Mouse (Mus musculus): ENCODE data around the gene Meis2. TPM values are rescaled to one million over a fixed set of nuclear protein-coding genes. Genes with fewer than 3 reads are reported as not detected.

Meis2 gene
- polyA plus RNA-seq, 1 experiment from 2014 or later: 1.6 TPM

DNA sequence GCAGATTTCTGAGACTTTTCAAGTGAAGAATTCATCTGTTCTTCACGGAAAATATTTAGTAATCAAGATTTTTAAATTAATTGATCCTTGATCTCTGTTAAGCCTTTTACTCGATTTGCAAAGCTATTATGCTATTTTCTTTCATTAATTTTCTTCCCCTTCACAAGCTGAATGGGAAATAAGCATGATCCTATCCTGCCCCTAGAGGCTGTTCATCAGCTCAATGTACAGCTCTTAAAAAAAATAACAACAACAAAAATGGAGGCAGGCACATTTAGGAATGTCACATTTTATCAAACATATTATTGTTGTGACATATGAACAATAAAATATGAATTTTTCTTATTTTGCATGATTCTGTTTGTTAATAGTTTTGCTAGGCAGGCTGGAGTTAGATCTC lies 103.5 kb downstream of the Meis2 start:
- no peak overlapping the region for H3K9ac ChIP-seq (ENCODE audit: low read depth, low read length)
- WGBS (ENCODE audit: insufficient replicate concordance): 50% methylated on average over 2 of the region's 2 CpGs
- H3K4me2 ChIP-seq (ENCODE audit: low read depth, low read length): no peak overlapping the region
- no peak overlapping the region for H3K27ac ChIP-seq (ENCODE audit: low read length)
- no peaks in the 10 kb centered on the region for H3K9me3 ChIP-seq (replicated peaks; ENCODE audit: control insufficient read depth, low read length)
- no peaks in the 10 kb centered on the region for H3K27me3 ChIP-seq (ENCODE audit: control insufficient read depth, insufficient read depth, low read depth, low read length)
- H3K4me3 ChIP-seq (ENCODE audit: low read depth, low read length): no peak overlapping the region
- ATAC-seq (ENCODE audit: low read depth): no peak
- no peaks in the 10 kb centered on the region for H3K4me1 ChIP-seq (ENCODE audit: control insufficient read depth, low read depth, low read length)
- H3K36me3 ChIP-seq (ENCODE audit: control insufficient read depth, insufficient read depth): no peaks in the 10 kb centered on the region

DNA sequence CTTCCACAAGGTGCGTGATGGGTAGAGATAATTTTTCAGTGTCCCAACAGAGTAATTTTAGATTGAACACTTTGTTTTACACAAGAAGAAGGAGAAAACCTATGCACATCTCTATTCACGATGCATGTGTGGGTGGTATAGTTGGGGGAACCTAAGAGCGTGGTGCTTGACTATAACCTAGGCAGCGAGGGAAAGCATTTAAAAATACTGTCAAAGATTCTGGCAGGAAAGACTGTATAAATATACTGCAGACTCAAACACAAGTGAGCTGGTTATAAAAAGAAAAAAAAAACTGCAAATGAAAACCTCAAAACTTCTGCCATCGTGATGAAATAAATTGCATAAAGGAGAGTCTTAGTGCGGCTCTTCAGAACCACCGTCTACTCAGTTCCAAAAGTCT lies 105.0 kb downstream of the Meis2 start:
- no peaks in the 10 kb centered on the region for H3K9me3 ChIP-seq (replicated peaks; ENCODE audit: control insufficient read depth, low read length)
- no peak overlapping the region for H3K27ac ChIP-seq (ENCODE audit: low read length)
- 81% methylated on average over 7 of the region's 7 CpGs for WGBS (ENCODE audit: insufficient replicate concordance)
- no peaks in the 10 kb centered on the region for H3K36me3 ChIP-seq (ENCODE audit: control insufficient read depth, insufficient read depth)
- H3K4me3 ChIP-seq (ENCODE audit: low read depth, low read length): no peak overlapping the region
- no peaks in the 10 kb centered on the region for H3K27me3 ChIP-seq (ENCODE audit: control insufficient read depth, insufficient read depth, low read depth, low read length)
- no peaks in the 10 kb centered on the region for H3K4me1 ChIP-seq (ENCODE audit: control insufficient read depth, low read depth, low read length)
- H3K9ac ChIP-seq (ENCODE audit: low read depth, low read length): no peak overlapping the region
- H3K4me2 ChIP-seq (ENCODE audit: low read depth, low read length): no peak overlapping the region
- no peak for ATAC-seq (ENCODE audit: low read depth)

DNA sequence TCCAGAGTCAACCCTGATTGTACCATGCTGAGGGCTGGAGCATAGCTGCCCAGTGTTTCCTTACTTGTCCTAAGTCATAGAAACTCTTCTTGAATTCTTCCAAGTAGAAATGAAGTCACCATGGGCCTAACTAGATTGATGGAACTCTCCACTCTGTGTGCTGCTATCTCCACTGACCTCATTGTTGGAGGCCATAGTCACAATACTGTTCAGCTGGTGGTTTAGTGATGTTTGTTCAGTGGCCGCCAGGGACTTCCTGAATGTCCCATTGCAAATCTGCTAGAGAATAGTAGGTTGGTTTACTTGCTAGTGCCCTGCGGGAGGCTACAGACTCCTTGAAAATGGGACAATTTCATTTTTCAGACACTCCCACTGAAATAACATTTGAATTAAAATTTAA lies 108.9 kb downstream of the Meis2 start:
- Histone ChIP-seq H3K9me3 (replicated peaks; ENCODE audit: control insufficient read depth, low read length) (no peaks in the 10 kb centered on the region), H3K36me3 (ENCODE audit: control insufficient read depth, insufficient read depth) (no peaks in the 10 kb centered on the region), H3K27me3 (ENCODE audit: control insufficient read depth, insufficient read depth, low read depth, low read length) (no peaks in the 10 kb centered on the region), H3K9ac (ENCODE audit: low read depth, low read length) (no peak overlapping the region), H3K4me1 (ENCODE audit: control insufficient read depth, low read depth, low read length) (no peaks in the 10 kb centered on the region), H3K4me3 (ENCODE audit: low read depth, low read length) (no peak overlapping the region), H3K27ac (ENCODE audit: low read length) (no peak overlapping the region), H3K4me2 (ENCODE audit: low read depth, low read length) (no peak overlapping the region)
- WGBS (ENCODE audit: insufficient replicate concordance): 34% methylated on average over 2 of the region's 2 CpGs
- no peak for ATAC-seq (ENCODE audit: low read depth)

DNA sequence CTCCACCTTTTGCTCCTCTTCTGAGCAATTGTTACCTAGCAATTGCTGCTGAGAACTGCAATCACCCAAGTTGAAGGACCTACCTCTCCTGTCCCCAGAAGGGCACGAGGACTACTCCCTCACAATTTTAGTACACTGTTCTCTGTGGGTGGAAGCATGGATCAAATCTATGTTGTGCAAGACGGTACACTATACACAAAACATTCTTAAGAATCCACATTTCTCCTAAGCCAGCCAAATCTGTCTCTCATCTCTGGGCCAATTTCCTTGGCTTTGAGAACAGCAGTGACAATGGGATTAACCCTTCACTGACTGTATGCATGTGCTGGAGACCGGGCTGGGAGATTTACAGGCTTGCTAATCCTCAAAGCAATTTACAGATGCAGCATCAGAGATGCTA lies 115.0 kb downstream of the Meis2 start:
- Histone ChIP-seq H3K36me3 (ENCODE audit: control insufficient read depth, insufficient read depth) (no peaks in the 10 kb centered on the region), H3K9ac (ENCODE audit: low read depth, low read length) (no peak overlapping the region), H3K4me2 (ENCODE audit: low read depth, low read length) (no peak overlapping the region), H3K4me3 (ENCODE audit: low read depth, low read length) (no peak overlapping the region), H3K9me3 (replicated peaks; ENCODE audit: control insufficient read depth, low read length) (no peaks in the 10 kb centered on the region), H3K27ac (ENCODE audit: low read length) (no peak overlapping the region), H3K27me3 (ENCODE audit: control insufficient read depth, insufficient read depth, low read depth, low read length) (no peaks in the 10 kb centered on the region), H3K4me1 (ENCODE audit: control insufficient read depth, low read depth, low read length) (no peaks in the 10 kb centered on the region)
- WGBS (ENCODE audit: insufficient replicate concordance): 56% methylated on average over 3 of the region's 3 CpGs
- no peak for ATAC-seq (ENCODE audit: low read depth)

DNA sequence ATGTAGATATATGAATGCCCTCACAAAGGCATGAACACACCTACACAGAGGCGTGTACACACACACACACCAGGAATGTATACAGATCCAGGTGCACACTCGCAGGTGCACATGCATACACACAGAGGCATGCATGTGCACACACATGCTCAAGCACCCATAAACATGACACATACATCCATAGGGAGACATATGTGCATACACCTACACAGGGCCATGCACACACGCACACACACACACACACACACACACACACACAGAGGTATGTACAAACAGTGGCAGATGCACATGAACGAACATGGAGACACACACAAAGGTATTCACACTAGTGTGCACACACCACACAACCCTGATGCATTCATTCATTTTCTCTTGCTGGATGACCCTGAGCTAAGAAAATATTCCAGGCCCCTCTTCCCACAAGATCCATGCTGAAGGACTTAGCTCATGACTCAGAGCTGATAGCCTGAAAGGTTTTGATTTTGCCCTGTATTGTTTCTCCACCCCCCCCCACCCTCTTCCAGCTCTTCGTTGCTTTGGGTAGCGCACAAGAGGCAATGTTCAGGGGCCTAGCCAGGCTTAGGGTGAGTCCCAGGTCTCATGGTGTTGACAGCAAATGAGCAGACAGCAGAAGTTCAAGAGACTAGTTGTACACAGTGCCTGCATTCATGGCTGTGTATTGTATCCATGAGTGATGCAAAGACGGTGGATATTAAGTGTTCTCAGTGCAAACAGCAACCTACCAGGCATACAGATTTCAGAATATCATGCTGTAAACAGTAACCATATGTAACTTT lies 116.8 kb downstream of the Meis2 start:
- H3K9me3 ChIP-seq (replicated peaks; ENCODE audit: control insufficient read depth, low read length): no peaks in the 10 kb centered on the region
- H3K9ac ChIP-seq (ENCODE audit: low read depth, low read length): no peak overlapping the region
- H3K4me2 ChIP-seq (ENCODE audit: low read depth, low read length): no peak overlapping the region
- H3K36me3 ChIP-seq (ENCODE audit: control insufficient read depth, insufficient read depth): no peaks in the 10 kb centered on the region
- WGBS (ENCODE audit: insufficient replicate concordance): 73% methylated on average over 7 of the region's 7 CpGs
- no peaks in the 10 kb centered on the region for H3K27me3 ChIP-seq (ENCODE audit: control insufficient read depth, insufficient read depth, low read depth, low read length)
- H3K27ac ChIP-seq (ENCODE audit: low read length): no peak overlapping the region
- ATAC-seq (ENCODE audit: low read depth): no peak
- H3K4me1 ChIP-seq (ENCODE audit: control insufficient read depth, low read depth, low read length): no peaks in the 10 kb centered on the region
- no peak overlapping the region for H3K4me3 ChIP-seq (ENCODE audit: low read depth, low read length)

DNA sequence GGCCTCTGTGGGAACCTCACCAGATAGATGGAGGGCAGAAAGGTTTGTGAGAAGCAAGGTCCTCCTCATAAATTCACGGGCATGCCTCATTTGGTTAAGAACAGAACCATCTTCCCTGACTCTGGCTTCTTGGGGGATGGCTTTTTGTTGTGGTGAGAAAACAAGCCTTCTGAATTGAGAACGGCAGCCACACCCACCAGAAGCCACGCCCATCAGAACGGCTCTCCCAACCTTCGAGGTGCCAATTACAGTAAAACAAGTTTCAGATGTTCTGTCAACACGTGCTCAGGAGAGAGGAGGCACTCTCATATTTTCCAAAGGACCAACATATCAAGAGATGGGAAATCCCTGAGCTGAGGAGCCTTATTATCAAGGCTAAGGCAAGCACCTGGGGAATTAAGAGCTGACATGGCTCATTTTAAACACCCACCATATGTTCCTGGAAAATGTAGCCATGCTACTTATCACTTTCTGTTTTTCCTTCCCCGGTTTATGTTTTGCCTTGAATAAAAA lies 117.9 kb downstream of the Meis2 start:
- H3K27me3 ChIP-seq (ENCODE audit: control insufficient read depth, insufficient read depth, low read depth, low read length): no peaks in the 10 kb centered on the region
- no peak for ATAC-seq (ENCODE audit: low read depth)
- H3K4me3 ChIP-seq (ENCODE audit: low read depth, low read length): no peak overlapping the region
- H3K4me1 ChIP-seq (ENCODE audit: control insufficient read depth, low read depth, low read length): no peaks in the 10 kb centered on the region
- H3K9ac ChIP-seq (ENCODE audit: low read depth, low read length): no peak overlapping the region
- no peaks in the 10 kb centered on the region for H3K9me3 ChIP-seq (replicated peaks; ENCODE audit: control insufficient read depth, low read length)
- no peaks in the 10 kb centered on the region for H3K36me3 ChIP-seq (ENCODE audit: control insufficient read depth, insufficient read depth)
- no peak overlapping the region for H3K4me2 ChIP-seq (ENCODE audit: low read depth, low read length)
- no peak overlapping the region for H3K27ac ChIP-seq (ENCODE audit: low read length)
- 22% methylated on average over 7 of the region's 7 CpGs for WGBS (ENCODE audit: insufficient replicate concordance)

DNA sequence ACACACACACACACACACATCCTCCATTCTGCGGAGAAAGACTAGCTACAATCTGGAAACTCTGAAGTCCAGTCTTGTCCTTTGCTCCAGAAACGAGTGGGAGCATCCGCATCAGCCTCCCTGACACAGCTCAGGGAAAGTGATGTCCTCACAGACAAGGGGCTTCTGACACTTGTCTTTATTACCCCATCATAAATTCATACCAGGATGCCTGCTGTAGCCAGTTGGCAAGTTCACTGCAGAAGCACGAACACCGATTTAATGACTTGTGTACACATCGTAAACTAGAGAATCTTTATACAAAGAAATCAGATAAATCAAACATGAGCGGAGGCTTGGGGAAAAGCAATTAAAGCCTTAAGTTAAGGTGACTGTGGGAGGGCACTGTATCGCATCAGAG lies 122.6 kb downstream of the Meis2 start:
- Histone ChIP-seq H3K27me3 (ENCODE audit: control insufficient read depth, insufficient read depth, low read depth, low read length) (no peaks in the 10 kb centered on the region), H3K9me3 (replicated peaks; ENCODE audit: control insufficient read depth, low read length) (no peaks in the 10 kb centered on the region), H3K4me3 (ENCODE audit: low read depth, low read length) (no peak overlapping the region), H3K9ac (ENCODE audit: low read depth, low read length) (no peak overlapping the region), H3K36me3 (ENCODE audit: control insufficient read depth, insufficient read depth) (no peaks in the 10 kb centered on the region), H3K4me1 (ENCODE audit: control insufficient read depth, low read depth, low read length) (no peaks in the 10 kb centered on the region), H3K27ac (ENCODE audit: low read length) (no peak overlapping the region), H3K4me2 (ENCODE audit: low read depth, low read length) (no peak overlapping the region)
- ATAC-seq (ENCODE audit: low read depth): no peak
- WGBS (ENCODE audit: insufficient replicate concordance): 71% methylated on average over 8 of the region's 8 CpGs

DNA sequence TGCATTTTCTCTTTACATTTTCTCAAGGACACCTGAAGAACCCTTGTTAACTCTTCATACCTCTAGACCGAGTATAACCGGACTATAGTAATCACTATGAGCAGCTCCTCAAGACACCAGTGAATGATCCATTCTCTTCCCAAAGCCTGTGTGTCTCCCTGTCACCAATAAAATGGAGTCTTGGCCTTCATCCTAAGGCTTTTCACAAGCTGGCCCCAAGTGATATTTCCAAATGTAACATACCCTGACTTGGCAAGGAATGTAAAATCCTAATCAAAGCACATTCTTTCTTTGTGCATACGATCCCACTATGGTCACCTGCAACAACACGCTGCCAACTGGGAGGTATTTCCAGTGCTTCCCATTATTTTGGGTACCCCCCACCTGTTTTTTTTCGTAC lies 125.8 kb downstream of the Meis2 start:
- H3K4me3 ChIP-seq (ENCODE audit: low read depth, low read length): no peak overlapping the region
- H3K36me3 ChIP-seq (ENCODE audit: control insufficient read depth, insufficient read depth): no peaks in the 10 kb centered on the region
- no peaks in the 10 kb centered on the region for H3K27me3 ChIP-seq (ENCODE audit: control insufficient read depth, insufficient read depth, low read depth, low read length)
- no peak for ATAC-seq (ENCODE audit: low read depth)
- H3K4me1 ChIP-seq (ENCODE audit: control insufficient read depth, low read depth, low read length): no peaks in the 10 kb centered on the region
- WGBS (ENCODE audit: insufficient replicate concordance): 78% methylated on average over 5 of the region's 5 CpGs
- H3K4me2 ChIP-seq (ENCODE audit: low read depth, low read length): no peak overlapping the region
- no peak overlapping the region for H3K9ac ChIP-seq (ENCODE audit: low read depth, low read length)
- H3K9me3 ChIP-seq (replicated peaks; ENCODE audit: control insufficient read depth, low read length): no peaks in the 10 kb centered on the region
- no peak overlapping the region for H3K27ac ChIP-seq (ENCODE audit: low read length)

DNA sequence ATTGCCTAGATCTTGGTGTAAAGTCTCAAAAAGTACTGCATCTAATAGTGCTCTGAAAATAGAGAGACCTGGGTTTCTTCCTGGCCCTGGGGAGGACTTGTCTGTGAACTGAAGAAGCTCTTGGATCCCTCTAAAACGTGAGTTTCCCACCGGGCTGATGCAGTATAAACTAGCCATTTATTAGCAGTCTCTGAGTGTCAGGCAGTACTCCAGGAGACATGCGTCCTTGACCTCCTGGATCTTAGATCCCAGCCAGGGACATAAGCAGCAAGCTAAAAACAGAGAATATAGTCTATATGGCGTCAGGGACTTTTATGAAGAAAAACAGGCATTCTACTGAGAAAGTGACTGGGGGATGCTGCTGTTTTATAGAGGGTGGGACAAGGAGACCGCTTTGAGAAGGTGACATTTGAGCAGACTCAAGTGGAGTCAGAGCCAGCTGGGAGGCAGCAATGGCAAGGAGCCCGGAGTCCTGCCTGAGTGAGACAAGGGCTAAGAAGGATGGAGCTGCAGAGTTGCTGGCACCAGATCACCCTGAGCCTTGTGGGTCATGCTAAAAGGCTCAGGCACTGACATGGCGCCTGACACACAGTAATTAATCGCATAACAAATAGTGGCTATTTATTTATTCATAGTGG lies 126.6 kb downstream of the Meis2 start:
- no peak for ATAC-seq (ENCODE audit: low read depth)

More for the DNA sequence above, 126.6 kb downstream of the Meis2 start:
- H3K27me3 ChIP-seq (ENCODE audit: control insufficient read depth, insufficient read depth, low read depth, low read length): no peaks in the 10 kb centered on the region
- no peak overlapping the region for H3K4me2 ChIP-seq (ENCODE audit: low read depth, low read length)
- H3K9me3 ChIP-seq (replicated peaks; ENCODE audit: control insufficient read depth, low read length): no peaks in the 10 kb centered on the region
- H3K4me3 ChIP-seq (ENCODE audit: low read depth, low read length): no peak overlapping the region
- WGBS (ENCODE audit: insufficient replicate concordance): 66% methylated on average over 8 of the region's 8 CpGs
- no peaks in the 10 kb centered on the region for H3K4me1 ChIP-seq (ENCODE audit: control insufficient read depth, low read depth, low read length)
- H3K36me3 ChIP-seq (ENCODE audit: control insufficient read depth, insufficient read depth): no peaks in the 10 kb centered on the region
- H3K27ac ChIP-seq (ENCODE audit: low read length): no peak overlapping the region
- H3K9ac ChIP-seq (ENCODE audit: low read depth, low read length): no peak overlapping the region

Measured in liver, embryonic 16.5 days (tissue).